Mouse (Mus musculus) midbrain, embryonic 11.5 days (tissue): Measurements from ENCODE around the gene Gm39566. TPM values are rescaled to one million over a fixed set of nuclear protein-coding genes. Genes with fewer than 3 reads are reported as not detected.

ENCODE experiments used
- ATAC-seq: fragments of 200-750 bp; cut with Nextera tagmentation; 2 replicates; pipeline ENCODE4 v1.8.0; 2017; ENCODE audit warnings: moderate TSS enrichment, moderate library complexity; ENCODE audit not compliant: low FRiP score
- DNase-seq: peaks from one replicate; pipeline ENCODE4 v3.0.0; 2015; ENCODE audit warnings: low spot score; ENCODE audit errors: missing footprints
- H3K27ac ChIP-seq: fragments of 300-500 bp; sonication (generic); 2 replicates; pipeline ENCODE4 v1.5.1; 2014; ENCODE audit warnings: low read depth, low read length
- H3K27me3 ChIP-seq: fragments of 300-500 bp; sonication (generic); 2 replicates; pipeline ENCODE4 v1.6.1; 2014; ENCODE audit warnings: mild to moderate bottlenecking, low read length, moderate library complexity, mixed read lengths; ENCODE audit not compliant: control insufficient read depth, insufficient read depth
- H3K36me3 ChIP-seq: fragments of 300-500 bp; sonication (generic); 2 replicates; pipeline ENCODE4 v1.6.1; 2014; ENCODE audit warnings: mild to moderate bottlenecking, low read length, moderate library complexity, mixed read lengths; ENCODE audit not compliant: control insufficient read depth, insufficient read depth
- H3K4me1 ChIP-seq: fragments of 300-500 bp; sonication (generic); 2 replicates; pipeline ENCODE4 v1.6.1; 2014; ENCODE audit warnings: low read length; ENCODE audit not compliant: control insufficient read depth, insufficient read depth
- H3K4me2 ChIP-seq: fragments of 300-500 bp; sonication (generic); 2 replicates; pipeline ENCODE4 v1.6.1; 2014; ENCODE audit warnings: mild to moderate bottlenecking, moderate library complexity
- H3K4me3 ChIP-seq: fragments of 300-500 bp; sonication (generic); 2 replicates; pipeline ENCODE4 v1.5.1; 2014; ENCODE audit warnings: low read depth, low read length
- H3K9ac ChIP-seq: fragments of 300-500 bp; sonication (generic); 2 replicates; pipeline ENCODE4 v1.6.1; 2014; ENCODE audit warnings: low read length
- H3K9me3 ChIP-seq: fragments of 300-500 bp; sonication (generic); 2 replicates; pipeline ENCODE4 v1.6.1; 2016; ENCODE audit warnings: low read length; ENCODE audit not compliant: control insufficient read depth
- WGBS: fragments of 180-500 bp; shearing (Covaris S2); extraction: QIAGEN DNeasy Blood & Tissue Kit; methylation state at CpG from one replicate; pipeline ENCODE4 v1.1.7; 2014; 5-methylcytosine and 5-hydroxymethylcytosine counted together
- polyA plus RNA-seq: library from polyadenylated mRNA; unstranded; fragments of >200 nt; fragmentation: Nextera tagmentation; extraction: Ambion mirVana; gene quantifications from 2 replicates; pipeline ENCODE4 v1.2.1, GENCODE M21; 2014

Gm39566 gene
- polyA plus RNA-seq, 1 experiment from 2014 or later = not detected

DNA sequence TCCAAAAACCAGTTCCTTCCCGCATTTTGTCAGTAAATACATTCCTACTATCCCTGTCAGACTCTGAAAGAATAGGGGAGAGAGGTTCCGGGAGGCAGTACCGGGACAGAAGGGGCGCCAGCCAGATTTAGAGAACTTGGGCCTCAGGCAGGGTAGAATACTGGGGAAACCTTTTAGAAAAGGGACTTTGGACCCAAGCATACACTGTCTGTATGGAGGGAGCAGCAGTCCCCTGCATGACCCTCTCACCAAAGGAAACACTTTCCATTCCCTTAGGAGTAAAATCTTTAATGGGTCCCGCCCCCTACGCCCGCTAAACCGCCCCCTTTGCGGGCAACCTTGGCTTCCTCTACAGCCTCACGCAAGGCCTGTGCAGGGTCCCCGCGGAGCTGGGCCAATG lies 11.8 kb downstream of the Gm39566 start:
- Histone ChIP-seq H3K9me3 (no peaks in the 10 kb centered on the region), H3K4me3 (peak overlapping the region; percentile 44), H3K9ac (peak overlapping the region; percentile 61), H3K27me3 (peaks cover 51% of the 10 kb centered on the region), H3K4me2 (peak overlapping the region; percentile 92), H3K4me1 (peaks cover 51% of the 10 kb centered on the region), H3K36me3 (no peaks in the 10 kb centered on the region), H3K27ac (no peak overlapping the region)
- ATAC-seq (no peak), DNase-seq (no peak)
- WGBS = 1% methylated on average over 12 of the region's 12 CpGs

DNA sequence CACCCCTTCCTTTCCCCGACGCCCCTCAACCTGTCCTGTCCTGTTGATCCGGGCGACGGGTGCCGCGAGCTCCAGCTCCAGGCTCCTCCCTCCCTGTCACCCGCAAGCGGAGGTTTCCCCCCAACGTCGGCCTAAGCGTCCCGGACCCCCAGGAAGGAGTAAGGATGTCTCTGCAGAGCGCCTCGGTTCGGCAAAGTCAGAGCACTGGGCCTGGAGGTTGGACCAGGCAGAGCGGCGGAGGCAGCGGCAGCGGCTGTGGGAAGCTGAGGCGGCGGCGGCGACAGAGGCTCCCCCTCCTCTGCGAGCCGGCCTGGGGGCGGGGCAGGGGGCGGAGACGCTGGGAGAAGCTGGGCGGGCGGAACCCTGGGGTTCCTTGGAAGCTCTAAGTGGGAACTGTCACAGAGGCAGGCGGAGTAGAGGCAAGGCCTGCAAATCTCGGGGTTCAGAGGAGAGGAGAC lies 12.4 kb downstream of the Gm39566 start:
- Histone ChIP-seq H3K27ac (no peak overlapping the region), H3K9me3 (no peaks in the 10 kb centered on the region), H3K4me3 (peak overlapping the region; percentile 44), H3K4me1 (peaks cover 51% of the 10 kb centered on the region), H3K9ac (peak overlapping the region; percentile 66), H3K27me3 (peaks cover 51% of the 10 kb centered on the region), H3K4me2 (peak overlapping the region; percentile 92), H3K36me3 (no peaks in the 10 kb centered on the region)
- DNase-seq (peak; percentile 97), ATAC-seq (no peak)
- under 1% methylated on average over 29 of the region's 33 CpGs for WGBS

DNA sequence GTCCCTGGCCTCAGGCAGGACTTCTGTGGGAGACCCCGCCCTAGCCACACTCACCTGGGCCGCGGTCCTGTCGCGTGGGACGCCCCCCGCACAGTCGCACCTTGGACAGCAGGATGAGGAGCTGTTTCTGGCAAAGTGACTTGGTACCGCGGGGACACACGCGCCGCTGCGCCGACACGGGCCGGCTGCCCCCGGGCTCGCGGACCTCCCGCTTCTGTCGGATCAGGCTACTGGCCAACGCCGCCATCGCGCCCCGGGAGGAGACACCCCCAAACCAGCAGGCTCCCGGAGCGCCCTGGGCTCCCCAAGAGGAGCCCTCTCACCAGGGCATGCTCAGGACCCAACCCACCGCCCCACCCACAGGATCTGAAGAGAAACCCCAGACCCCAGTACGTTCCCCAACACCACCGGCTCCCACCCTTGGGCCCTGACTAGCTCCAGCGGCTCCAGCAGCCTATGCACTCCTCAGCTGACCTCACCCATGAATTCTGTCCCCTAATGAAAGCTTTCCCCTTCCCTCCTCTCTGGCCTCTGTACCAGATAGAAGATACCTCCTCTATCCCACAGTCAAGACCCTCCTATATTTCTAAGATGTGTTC lies 13.6 kb downstream of the Gm39566 start, which contains the start of gene Fgf11:
Gene Fgf11 (minus strand): TSS at position 479 of the 599 bp plus-strand sequence.
- H3K4me2 ChIP-seq = peak within 1 kb of the TSS; percentile 92
- 2% methylated on average over 33 of the region's 33 CpGs for WGBS
- peaks cover 57% of the 10 kb centered on the region for H3K27me3 ChIP-seq
- peak within 1 kb of the TSS; percentile 76 for H3K9ac ChIP-seq
- no peaks in the 10 kb centered on the region for H3K9me3 ChIP-seq
- DNase-seq (peak; percentile 89), ATAC-seq (no peak)
- H3K4me1 ChIP-seq = peaks cover 51% of the 10 kb centered on the region
- H3K36me3 ChIP-seq = no peaks in the 10 kb centered on the region
- peak within 1 kb of the TSS; percentile 49 for H3K27ac ChIP-seq
- peak within 1 kb of the TSS; percentile 44 for H3K4me3 ChIP-seq

DNA sequence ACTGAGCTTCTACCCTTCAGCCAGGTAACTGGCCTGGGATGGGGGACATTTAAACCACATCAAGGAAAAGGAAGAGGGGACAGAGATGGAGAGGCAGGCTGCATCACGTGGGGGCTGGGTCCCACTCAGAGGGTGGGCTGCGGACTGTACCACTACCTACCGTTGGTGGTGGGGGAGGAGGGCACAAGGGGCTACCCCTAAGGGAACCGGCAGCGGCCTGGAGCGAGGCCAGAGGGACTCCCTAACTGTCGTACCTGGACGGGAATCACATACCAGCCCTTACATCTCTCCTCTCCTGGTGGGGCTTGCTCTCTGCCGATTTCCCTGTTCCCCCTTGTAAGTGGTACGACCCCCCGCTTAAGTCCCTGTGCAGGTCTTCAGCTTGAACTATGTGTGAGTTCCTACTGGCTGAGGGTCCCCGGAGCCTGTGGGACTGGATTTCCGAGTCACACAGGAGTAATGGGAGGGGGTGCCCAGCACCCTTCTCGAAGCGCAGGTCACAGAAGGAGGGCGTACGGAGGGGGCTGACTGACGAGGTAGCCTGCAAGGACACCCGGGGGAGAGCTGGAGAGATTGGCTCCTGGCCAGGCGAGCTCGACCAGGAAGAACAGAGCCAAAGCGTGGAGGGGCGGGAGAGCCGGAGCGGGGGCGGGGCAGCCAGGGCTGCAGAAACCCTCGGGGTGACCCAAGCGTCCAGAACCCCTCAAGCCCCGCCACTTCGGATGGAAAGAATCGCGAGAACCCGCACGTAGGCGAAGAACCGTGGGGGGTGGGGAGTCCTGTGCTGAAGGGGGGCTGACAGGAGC lies 14.5 kb downstream of the Gm39566 start:
- H3K27ac ChIP-seq = peak overlapping the region; percentile 49
- peak; percentile 99 for DNase-seq
- peaks cover 54% of the 10 kb centered on the region for H3K4me1 ChIP-seq
- ATAC-seq = peak; percentile 76
- H3K4me2 ChIP-seq = peak overlapping the region; percentile 92
- peak overlapping the region; percentile 76 for H3K9ac ChIP-seq
- no peaks in the 10 kb centered on the region for H3K9me3 ChIP-seq
- H3K36me3 ChIP-seq = no peaks in the 10 kb centered on the region
- WGBS = under 1% methylated on average over 36 of the region's 36 CpGs
- H3K4me3 ChIP-seq = peak overlapping the region; percentile 43
- H3K27me3 ChIP-seq = peaks cover 55% of the 10 kb centered on the region

DNA sequence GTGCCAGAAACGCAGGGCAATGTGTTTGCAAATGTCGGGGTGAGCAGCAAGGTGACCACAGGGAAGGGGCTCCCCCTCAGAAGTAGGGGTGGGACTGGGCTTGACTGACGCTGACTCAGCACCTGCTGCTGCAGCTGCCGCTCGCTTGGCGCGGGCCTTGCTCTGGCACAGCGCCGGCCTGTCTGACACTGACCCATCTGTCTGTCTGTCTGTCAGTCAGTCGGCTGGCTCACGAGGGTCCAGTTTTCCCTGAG lies 15.0 kb downstream of the Gm39566 start:
- Histone ChIP-seq H3K4me3 (peak overlapping the region; percentile 43), H3K4me1 (peaks cover 55% of the 10 kb centered on the region), H3K36me3 (no peaks in the 10 kb centered on the region), H3K27me3 (peaks cover 49% of the 10 kb centered on the region), H3K9me3 (no peaks in the 10 kb centered on the region), H3K4me2 (peak overlapping the region; percentile 92), H3K9ac (peak overlapping the region; percentile 76), H3K27ac (peak overlapping the region; percentile 49; the same call in 1 of the 2 replicates)
- no peak for DNase-seq
- under 1% methylated on average over 11 of the region's 11 CpGs for WGBS
- peak; percentile 9 for ATAC-seq

DNA sequence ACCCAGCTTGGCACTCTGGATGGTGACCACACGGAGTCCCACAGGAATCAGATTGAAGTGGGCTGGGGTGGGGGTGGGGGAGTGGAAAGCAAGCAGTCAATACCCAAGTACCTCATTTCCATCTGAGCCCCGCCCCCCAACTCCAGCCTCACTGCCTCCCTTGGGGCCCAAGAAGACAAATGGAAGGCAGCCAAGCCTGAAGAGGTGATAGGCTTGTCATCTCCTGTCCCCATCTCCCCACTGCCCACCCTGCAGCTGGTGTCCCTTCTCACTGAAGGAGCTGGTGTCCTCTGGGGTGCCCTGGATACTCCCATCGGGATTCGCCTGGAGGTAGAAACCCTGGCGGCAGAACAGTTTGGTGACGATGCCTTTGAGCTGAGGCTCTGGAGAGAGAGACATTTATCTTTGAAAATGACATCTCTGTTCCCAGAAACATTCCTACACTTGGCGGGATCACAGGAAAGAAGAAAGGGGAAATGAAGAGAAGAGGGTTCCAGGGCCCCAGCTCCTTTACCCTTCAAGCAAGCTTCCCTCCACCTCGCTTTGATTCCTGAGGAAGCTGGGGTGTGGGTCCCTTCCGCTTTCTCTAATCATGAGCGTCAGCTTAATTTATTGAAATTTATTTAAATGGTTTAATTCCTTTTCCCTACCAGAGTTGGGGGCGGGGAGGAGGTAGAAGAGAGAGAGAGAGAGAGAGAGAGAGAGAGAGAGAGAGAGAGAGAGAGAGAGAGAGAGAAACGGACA lies 15.5 kb downstream of the Gm39566 start:
- Histone ChIP-seq H3K27ac (peak overlapping the region; percentile 67), H3K27me3 (peaks cover 44% of the 10 kb centered on the region), H3K9me3 (no peaks in the 10 kb centered on the region), H3K36me3 (no peaks in the 10 kb centered on the region), H3K9ac (peak overlapping the region; percentile 76), H3K4me1 (peaks cover 54% of the 10 kb centered on the region), H3K4me2 (peak overlapping the region; percentile 92), H3K4me3 (peak overlapping the region; percentile 43)
- DNase-seq (peak; percentile 91), ATAC-seq (no peak)
- WGBS = 32% methylated on average over 10 of the region's 12 CpGs

DNA sequence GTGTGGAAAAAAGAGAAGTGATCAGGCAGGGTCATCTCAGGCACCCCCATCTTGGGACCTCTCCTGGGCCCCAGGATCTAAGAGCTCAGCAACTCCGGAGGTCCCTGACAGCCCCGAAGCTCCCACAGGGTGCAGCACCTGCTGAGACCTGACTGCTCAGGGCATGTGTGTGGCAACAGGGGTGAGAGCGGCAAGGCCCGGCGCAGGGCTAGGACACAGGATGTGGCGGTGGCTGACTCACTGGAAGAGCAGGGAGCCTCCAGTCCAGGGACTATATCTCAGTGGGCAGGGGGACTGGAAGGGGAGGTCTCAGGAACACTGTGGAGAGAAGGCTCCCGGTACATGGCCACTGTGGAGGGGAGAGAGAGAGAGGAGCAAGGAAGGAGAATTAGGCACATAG lies 17.2 kb downstream of the Gm39566 start:
- H3K4me3 ChIP-seq = no peak overlapping the region
- ATAC-seq = no peak
- no peak overlapping the region for H3K27ac ChIP-seq
- no peak for DNase-seq
- no peaks in the 10 kb centered on the region for H3K9me3 ChIP-seq
- H3K4me2 ChIP-seq = no peak overlapping the region
- no peaks in the 10 kb centered on the region for H3K36me3 ChIP-seq
- WGBS = 79% methylated on average over 7 of the region's 7 CpGs
- H3K9ac ChIP-seq = no peak overlapping the region
- H3K27me3 ChIP-seq = peaks cover 31% of the 10 kb centered on the region
- peaks cover 38% of the 10 kb centered on the region for H3K4me1 ChIP-seq

DNA sequence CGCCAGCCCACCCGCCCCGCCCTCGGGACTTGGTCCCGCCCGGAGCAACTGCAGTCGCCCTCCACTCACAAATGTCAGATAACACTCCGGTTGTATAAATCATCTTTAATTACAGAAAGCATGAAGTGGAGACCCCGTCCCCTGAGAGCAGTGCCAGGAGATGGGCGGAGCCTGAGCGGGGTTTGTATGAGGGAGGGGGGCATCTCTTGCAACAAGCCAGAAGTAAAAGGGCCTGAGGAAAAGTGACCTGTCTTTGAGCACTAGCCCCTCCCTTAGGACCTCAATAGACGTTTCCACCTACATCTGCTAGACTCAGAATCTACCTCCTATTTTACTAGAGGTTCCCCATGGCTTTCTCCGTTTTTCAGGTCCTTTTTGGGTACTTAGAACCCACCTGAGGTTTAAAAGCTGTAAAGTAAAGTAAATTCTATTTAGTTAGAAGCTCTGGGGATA lies 19.1 kb downstream of the Gm39566 start:
- Histone ChIP-seq H3K27ac (no peak overlapping the region), H3K9ac (peak overlapping the region; percentile 49; the same call in 1 of the 2 replicates), H3K36me3 (no peaks in the 10 kb centered on the region), H3K4me3 (peak overlapping the region; percentile 31), H3K9me3 (no peaks in the 10 kb centered on the region), H3K4me1 (peaks cover 21% of the 10 kb centered on the region), H3K4me2 (peak overlapping the region; percentile 76), H3K27me3 (peaks cover 12% of the 10 kb centered on the region)
- ATAC-seq = no peak
- no peak for DNase-seq
- WGBS = 2% methylated on average over 13 of the region's 13 CpGs
